Mouse (Mus musculus): ENCODE results near the gene Ifnz. TPM values are rescaled to one million over a fixed set of nuclear protein-coding genes. Genes with fewer than 3 reads are reported as not detected.
A peak's percentile ranks its signal among the peaks of the same experiment; 100 is the strongest.
"Not testable (repeated sequence)": the region's sequence is repeated elsewhere in the genome, so short reads cannot be mapped to it uniquely, and the experiment has no call there.

Gene Ifnz
- polyA plus RNA-seq, 1 experiment: not detected

- WGBS: under 1% methylated on average over 21 of the region's 21 CpGs
Observed at GRCm38 (mm10) chr4:88757628-88758031, 24.3 kb upstream of the Ifnz start.

GRCm38 (mm10) chr4:88758751-88759150 is 23.2 kb upstream of the Ifnz start:
- 92% methylated on average over 9 of the region's 9 CpGs for WGBS
- H3K27ac ChIP-seq (ENCODE audit: insufficient read depth, low read depth, low read length); H3K4me1 ChIP-seq (ENCODE audit: control insufficient read depth, insufficient read depth, low read length); H3K27me3 ChIP-seq (replicated peaks; ENCODE audit: control insufficient read depth, insufficient read depth, low read length); DNase-seq; H3K36me3 ChIP-seq (ENCODE audit: control insufficient read depth, insufficient read depth, low read length); H3K4me3 ChIP-seq (ENCODE audit: insufficient read depth, low read depth, low read length): not testable (repeated sequence)

More at GRCm38 (mm10) chr4:88757628-88758031, 24.3 kb upstream of the Ifnz start:
- not testable (repeated sequence) for H3K4me1 ChIP-seq (ENCODE audit: control insufficient read depth, insufficient read depth, low read length); H3K36me3 ChIP-seq (ENCODE audit: control insufficient read depth, insufficient read depth, low read length); H3K27me3 ChIP-seq (replicated peaks; ENCODE audit: control insufficient read depth, insufficient read depth, low read length)
- H3K27ac ChIP-seq (ENCODE audit: insufficient read depth, low read depth, low read length): peak overlapping the region; percentile 96
- H3K4me3 ChIP-seq (ENCODE audit: insufficient read depth, low read depth, low read length): peak overlapping the region; percentile 97
- peak; percentile 93 for DNase-seq
- peak; percentile 59 for TF ChIP-seq CTCF (conservative IDR thresholded peaks at IDR 0.05; ENCODE audit: insufficient read depth, insufficient read length, low read depth, low read length)

GRCm38 (mm10) chr4:88759610-88760268 is 22.2 kb upstream of the Ifnz start, which contains the start of gene Gm13283:
Gm13283 (plus strand) TSS chr4:88760119.
- H3K27me3 ChIP-seq (replicated peaks; ENCODE audit: control insufficient read depth, insufficient read depth, low read length); H3K36me3 ChIP-seq (ENCODE audit: control insufficient read depth, insufficient read depth, low read length); H3K4me1 ChIP-seq (ENCODE audit: control insufficient read depth, insufficient read depth, low read length): not testable (repeated sequence)
- Histone ChIP-seq H3K4me3 (ENCODE audit: insufficient read depth, low read depth, low read length) (peak within 1 kb of the TSS; percentile 48; the same call in 1 of the 2 replicates), H3K27ac (ENCODE audit: insufficient read depth, low read depth, low read length) (peak within 1 kb of the TSS; percentile 81; the same call in 1 of the 2 replicates)
- peak; percentile 49 for DNase-seq
- WGBS: 15% methylated on average over 10 of the region's 14 CpGs

- not testable (repeated sequence) for H3K4me1 ChIP-seq (ENCODE audit: control insufficient read depth, insufficient read depth, low read length); H3K36me3 ChIP-seq (ENCODE audit: control insufficient read depth, insufficient read depth, low read length); H3K27me3 ChIP-seq (replicated peaks; ENCODE audit: control insufficient read depth, insufficient read depth, low read length)
- peak overlapping the region; percentile 48; the same call in 1 of the 2 replicates for H3K4me3 ChIP-seq (ENCODE audit: insufficient read depth, low read depth, low read length)
- under 1% methylated on average over 24 of the region's 28 CpGs for WGBS
- DNase-seq: peak; percentile 90
- TF ChIP-seq CTCF (conservative IDR thresholded peaks at IDR 0.05; ENCODE audit: insufficient read depth, insufficient read length, low read depth, low read length) (peak; percentile 38; the same call in 1 of the 2 replicates), POLR2A (IDR thresholded peaks at IDR 0.05; ENCODE audit: low read depth, low read length) (peak; percentile 52)
- H3K27ac ChIP-seq (ENCODE audit: insufficient read depth, low read depth, low read length): peak overlapping the region; percentile 81; the same call in 1 of the 2 replicates
Observed at GRCm38 (mm10) chr4:88760431-88760830, 21.5 kb upstream of the Ifnz start.

- not testable (repeated sequence) for H3K27ac ChIP-seq (ENCODE audit: insufficient read depth, low read depth, low read length); H3K36me3 ChIP-seq (ENCODE audit: control insufficient read depth, insufficient read depth, low read length); H3K27me3 ChIP-seq (replicated peaks; ENCODE audit: control insufficient read depth, insufficient read depth, low read length); H3K4me3 ChIP-seq (ENCODE audit: insufficient read depth, low read depth, low read length); H3K4me1 ChIP-seq (ENCODE audit: control insufficient read depth, insufficient read depth, low read length)
- DNase-seq: peak; percentile 60
- WGBS: 62% methylated on average over 6 of the region's 8 CpGs
Observed at GRCm38 (mm10) chr4:88761776-88762175, 20.2 kb upstream of the Ifnz start.

- H3K4me1 ChIP-seq (ENCODE audit: control insufficient read depth, insufficient read depth, low read length); H3K36me3 ChIP-seq (ENCODE audit: control insufficient read depth, insufficient read depth, low read length); H3K27me3 ChIP-seq (replicated peaks; ENCODE audit: control insufficient read depth, insufficient read depth, low read length); H3K4me3 ChIP-seq (ENCODE audit: insufficient read depth, low read depth, low read length); H3K27ac ChIP-seq (ENCODE audit: insufficient read depth, low read depth, low read length): not testable (repeated sequence)
- 52% methylated on average over 9 of the region's 9 CpGs for WGBS
- peak; percentile 19 for DNase-seq
Observed at GRCm38 (mm10) chr4:88762341-88762740, 19.6 kb upstream of the Ifnz start.

GRCm38 (mm10) chr4:88763384-88764018 is 18.4 kb upstream of the Ifnz start:
- DNase-seq: peak; percentile 88
- 2% methylated on average over 42 of the region's 42 CpGs for WGBS
- not testable (repeated sequence) for H3K27me3 ChIP-seq (replicated peaks; ENCODE audit: control insufficient read depth, insufficient read depth, low read length); H3K4me1 ChIP-seq (ENCODE audit: control insufficient read depth, insufficient read depth, low read length); H3K36me3 ChIP-seq (ENCODE audit: control insufficient read depth, insufficient read depth, low read length); H3K27ac ChIP-seq (ENCODE audit: insufficient read depth, low read depth, low read length)
- 0 out of 2 replicates have a peak, but pooled peaks have one; percentile 38 for TF ChIP-seq CTCF (conservative IDR thresholded peaks at IDR 0.05; ENCODE audit: insufficient read depth, insufficient read length, low read depth, low read length)
- peak overlapping the region; percentile 28; the same call in 1 of the 2 replicates for H3K4me3 ChIP-seq (ENCODE audit: insufficient read depth, low read depth, low read length)

GRCm38 (mm10) chr4:88773534-88773933 is 8.4 kb upstream of the Ifnz start, which contains the start of gene Gm13290:
Gm13290 (plus strand) TSS chr4:88773834.
- H3K27me3 ChIP-seq (replicated peaks; ENCODE audit: control insufficient read depth, insufficient read depth, low read length); H3K27ac ChIP-seq (ENCODE audit: insufficient read depth, low read depth, low read length); DNase-seq; H3K36me3 ChIP-seq (ENCODE audit: control insufficient read depth, insufficient read depth, low read length); H3K4me1 ChIP-seq (ENCODE audit: control insufficient read depth, insufficient read depth, low read length); H3K4me3 ChIP-seq (ENCODE audit: insufficient read depth, low read depth, low read length): not testable (repeated sequence)
- WGBS: no CpG with 5 or more reads among the region's 32 CpGs

GRCm38 (mm10) chr4:88776622-88777021 is 5.3 kb upstream of the Ifnz start, which contains the start of gene Gm13289:
Gm13289 (plus strand) TSS chr4:88776922.
- not testable (repeated sequence) for H3K27ac ChIP-seq (ENCODE audit: insufficient read depth, low read depth, low read length); DNase-seq; H3K4me3 ChIP-seq (ENCODE audit: insufficient read depth, low read depth, low read length); H3K36me3 ChIP-seq (ENCODE audit: control insufficient read depth, insufficient read depth, low read length); H3K27me3 ChIP-seq (replicated peaks; ENCODE audit: control insufficient read depth, insufficient read depth, low read length); H3K4me1 ChIP-seq (ENCODE audit: control insufficient read depth, insufficient read depth, low read length)
- WGBS: no CpG with 5 or more reads among the region's 29 CpGs

GRCm38 (mm10) chr4:88779550-88779949 is 2.4 kb upstream of the Ifnz start, which contains the start of gene Gm13272:
Gm13272 (plus strand) TSS chr4:88779850.
- H3K4me3 ChIP-seq (ENCODE audit: insufficient read depth, low read depth, low read length); H3K27ac ChIP-seq (ENCODE audit: insufficient read depth, low read depth, low read length); H3K27me3 ChIP-seq (replicated peaks; ENCODE audit: control insufficient read depth, insufficient read depth, low read length); DNase-seq; H3K36me3 ChIP-seq (ENCODE audit: control insufficient read depth, insufficient read depth, low read length); H3K4me1 ChIP-seq (ENCODE audit: control insufficient read depth, insufficient read depth, low read length): not testable (repeated sequence)
- no CpG with 5 or more reads among the region's 29 CpGs for WGBS

Measured in kidney, adult 2 months (tissue).